Mouse (Mus musculus): ENCODE results near the gene Sugct. TPM values are rescaled to one million over a fixed set of nuclear protein-coding genes. Genes with fewer than 3 reads are reported as not detected.

Sugct gene
- total RNA-seq, 1 experiment = 0.80 TPM

DNA sequence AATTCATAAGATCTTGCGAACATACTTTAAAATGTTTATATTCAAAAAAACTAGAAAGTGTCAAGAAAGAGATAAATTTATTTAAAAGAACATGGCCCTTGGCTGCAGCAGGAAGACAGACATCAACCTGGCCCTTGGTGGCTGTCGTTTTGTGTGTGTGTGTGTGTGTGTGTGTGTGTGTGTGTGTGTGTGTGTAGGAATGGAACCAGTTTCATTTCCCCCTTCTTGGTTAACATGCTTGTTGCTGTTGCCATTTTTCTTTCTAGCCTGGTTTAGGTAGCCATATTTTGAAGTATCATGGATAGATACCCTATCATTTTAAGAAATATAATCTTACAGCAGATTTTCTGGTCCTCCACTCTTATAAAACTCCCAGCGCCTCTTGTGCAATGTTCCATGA, 136.0 kb downstream of the Sugct start:
- Histone ChIP-seq H3K9me3 (ENCODE audit: control insufficient read depth, insufficient read depth, low read depth, low read length) (no peaks in the 10 kb centered on the region), H3K4me1 (ENCODE audit: control insufficient read depth in 2 of 2, insufficient read depth in 2 of 2, low read length in 2 of 2, poor library complexity in 1 of 2) (no peaks in the 10 kb centered on the region), H3K27ac (ENCODE audit: insufficient read depth, low read depth, low read length, poor library complexity, severe bottlenecking) (no peak overlapping the region), H3K4me3 (ENCODE audit: insufficient read depth in 1 of 2, low read depth in 1 of 2, low read length in 2 of 2, poor library complexity in 1 of 2, severe bottlenecking in 1 of 2) (no peak overlapping the region), H3K9ac (ENCODE audit: insufficient read depth, low read depth, low read length, poor library complexity, severe bottlenecking) (no peak overlapping the region), H3K36me3 (ENCODE audit: control insufficient read depth, insufficient read depth, low read length, poor library complexity, severe bottlenecking) (no peaks in the 10 kb centered on the region)
- in situ Hi-C loops (cut with MboI; ENCODE audit: low sequenced_read_pairs in 2 of 2, unreplicated experiment in 2 of 2) = no loop called here
- no peak for TF ChIP-seq MAFK (IDR thresholded peaks at IDR 0.05; ENCODE audit: insufficient read depth, low read depth, low read length)
- no peak for TF ChIP-seq ZC3H11A (IDR thresholded peaks at IDR 0.05; ENCODE audit: borderline replicate concordance, low read depth, low read length)
- no peak for TF ChIP-seq HCFC1 (IDR thresholded peaks at IDR 0.05; ENCODE audit: borderline replicate concordance, insufficient read depth, low read length)
- TF ChIP-seq CHD2 (IDR thresholded peaks at IDR 0.05; ENCODE audit: low read depth, low read length) = no peak
- no peak for TF ChIP-seq ZNF384 (IDR thresholded peaks at IDR 0.05; ENCODE audit: low read depth, low read length)
- DNase-seq (ENCODE audit: low read depth, low spot score) = no peak

DNA sequence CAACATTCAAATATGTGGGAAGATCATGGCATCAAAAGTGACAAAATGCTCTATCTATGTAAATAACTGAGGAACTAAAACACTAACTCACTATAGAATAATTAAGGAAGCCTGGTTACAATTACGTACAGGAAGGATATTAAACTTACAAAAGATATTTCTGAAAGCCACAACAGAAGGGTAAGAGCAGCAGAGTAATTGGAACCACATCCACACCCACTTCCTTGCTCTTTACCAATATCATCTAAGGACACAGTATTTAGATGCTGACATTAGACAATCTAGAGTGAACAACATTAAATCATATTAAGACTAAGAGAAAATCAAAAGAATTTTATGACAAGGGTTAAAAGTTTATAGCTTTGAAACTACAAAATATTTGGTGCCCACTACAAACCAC, 159.0 kb downstream of the Sugct start:
- Histone ChIP-seq H3K9ac (ENCODE audit: insufficient read depth, low read depth, low read length, poor library complexity, severe bottlenecking) (no peak overlapping the region), H3K4me1 (ENCODE audit: control insufficient read depth in 2 of 2, insufficient read depth in 2 of 2, low read length in 2 of 2, poor library complexity in 1 of 2) (no peaks in the 10 kb centered on the region), H3K9me3 (ENCODE audit: control insufficient read depth, insufficient read depth, low read depth, low read length) (no peaks in the 10 kb centered on the region), H3K4me3 (ENCODE audit: insufficient read depth in 1 of 2, low read depth in 1 of 2, low read length in 2 of 2, poor library complexity in 1 of 2, severe bottlenecking in 1 of 2) (no peak overlapping the region), H3K36me3 (ENCODE audit: control insufficient read depth, insufficient read depth, low read length, poor library complexity, severe bottlenecking) (no peaks in the 10 kb centered on the region), H3K27ac (ENCODE audit: insufficient read depth, low read depth, low read length, poor library complexity, severe bottlenecking) (no peak overlapping the region)
- in situ Hi-C loops (cut with MboI; ENCODE audit: low sequenced_read_pairs in 2 of 2, unreplicated experiment in 2 of 2) = loop anchor here in 1 of 2 experiments (25.0 kb wide), 1 partner anchor 1626 kb away; no protein-coding TSS in a partner anchor
- TF ChIP-seq HCFC1 (IDR thresholded peaks at IDR 0.05; ENCODE audit: borderline replicate concordance, insufficient read depth, low read length) (no peak), ZNF384 (IDR thresholded peaks at IDR 0.05; ENCODE audit: low read depth, low read length) (no peak), CHD2 (IDR thresholded peaks at IDR 0.05; ENCODE audit: low read depth, low read length) (no peak), MAFK (IDR thresholded peaks at IDR 0.05; ENCODE audit: insufficient read depth, low read depth, low read length) (no peak), ZC3H11A (IDR thresholded peaks at IDR 0.05; ENCODE audit: borderline replicate concordance, low read depth, low read length) (no peak)
- no peak for DNase-seq (ENCODE audit: low read depth, low spot score)

DNA sequence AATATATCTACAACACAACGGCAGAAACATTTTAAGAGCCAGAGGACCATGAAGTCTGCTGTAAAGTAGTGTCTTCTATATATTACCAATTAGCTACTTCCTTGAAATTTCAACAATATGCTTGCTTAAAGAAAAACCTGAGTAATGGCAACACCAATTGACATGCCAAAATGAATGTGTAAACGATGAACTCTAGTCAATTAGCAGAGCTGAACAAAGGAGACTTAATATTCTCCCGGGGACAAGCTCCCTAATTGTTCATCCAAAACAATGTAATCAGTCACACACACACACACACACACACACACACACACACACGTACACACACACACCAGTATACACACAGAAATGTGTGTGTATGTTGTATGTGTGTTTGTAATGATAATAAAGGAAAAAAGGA, 160.5 kb downstream of the Sugct start:
- DNase-seq (ENCODE audit: low read depth, low spot score) = no peak
- no peak for TF ChIP-seq ZC3H11A (IDR thresholded peaks at IDR 0.05; ENCODE audit: borderline replicate concordance, low read depth, low read length)
- no peak for TF ChIP-seq ZNF384 (IDR thresholded peaks at IDR 0.05; ENCODE audit: low read depth, low read length)
- no peak for TF ChIP-seq HCFC1 (IDR thresholded peaks at IDR 0.05; ENCODE audit: borderline replicate concordance, insufficient read depth, low read length)
- no peak for TF ChIP-seq CHD2 (IDR thresholded peaks at IDR 0.05; ENCODE audit: low read depth, low read length)
- H3K27ac ChIP-seq (ENCODE audit: insufficient read depth, low read depth, low read length, poor library complexity, severe bottlenecking) = no peak overlapping the region
- no peak overlapping the region for H3K4me3 ChIP-seq (ENCODE audit: insufficient read depth in 1 of 2, low read depth in 1 of 2, low read length in 2 of 2, poor library complexity in 1 of 2, severe bottlenecking in 1 of 2)
- H3K9me3 ChIP-seq (ENCODE audit: control insufficient read depth, insufficient read depth, low read depth, low read length) = no peaks in the 10 kb centered on the region
- no peaks in the 10 kb centered on the region for H3K4me1 ChIP-seq (ENCODE audit: control insufficient read depth in 2 of 2, insufficient read depth in 2 of 2, low read length in 2 of 2, poor library complexity in 1 of 2)
- no peaks in the 10 kb centered on the region for H3K36me3 ChIP-seq (ENCODE audit: control insufficient read depth, insufficient read depth, low read length, poor library complexity, severe bottlenecking)
- in situ Hi-C loops (cut with MboI; ENCODE audit: low sequenced_read_pairs in 2 of 2, unreplicated experiment in 2 of 2) = loop anchor here (5.0 to 25.0 kb wide), 2 partner anchors 1627 to 1637 kb away; no protein-coding TSS in a partner anchor
- no peak overlapping the region for H3K9ac ChIP-seq (ENCODE audit: insufficient read depth, low read depth, low read length, poor library complexity, severe bottlenecking)

DNA sequence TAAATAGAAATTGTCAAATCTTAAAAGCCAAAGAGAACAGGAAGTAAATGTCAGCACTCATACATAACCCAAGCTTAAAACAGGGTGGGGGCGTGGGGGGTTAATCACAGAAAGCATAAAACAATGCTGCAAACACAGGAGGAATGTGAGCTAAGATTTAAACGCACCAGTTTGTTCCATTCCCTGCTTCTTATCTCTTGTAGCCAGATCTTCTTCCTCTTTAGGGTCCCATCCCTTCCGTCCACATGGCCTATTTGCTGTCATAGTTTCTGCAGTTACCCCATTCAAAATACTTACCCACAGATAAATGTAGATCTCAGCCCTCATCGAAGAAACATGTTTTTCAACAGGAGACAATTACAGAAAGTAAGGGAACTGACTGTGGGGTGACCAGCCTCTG, 160.9 kb downstream of the Sugct start:
- no peaks in the 10 kb centered on the region for H3K36me3 ChIP-seq (ENCODE audit: control insufficient read depth, insufficient read depth, low read length, poor library complexity, severe bottlenecking)
- no peak overlapping the region for H3K27ac ChIP-seq (ENCODE audit: insufficient read depth, low read depth, low read length, poor library complexity, severe bottlenecking)
- no peak overlapping the region for H3K4me3 ChIP-seq (ENCODE audit: insufficient read depth in 1 of 2, low read depth in 1 of 2, low read length in 2 of 2, poor library complexity in 1 of 2, severe bottlenecking in 1 of 2)
- TF ChIP-seq ZNF384 (IDR thresholded peaks at IDR 0.05; ENCODE audit: low read depth, low read length) (no peak), MAFK (IDR thresholded peaks at IDR 0.05; ENCODE audit: insufficient read depth, low read depth, low read length) (no peak), ZC3H11A (IDR thresholded peaks at IDR 0.05; ENCODE audit: borderline replicate concordance, low read depth, low read length) (no peak), HCFC1 (IDR thresholded peaks at IDR 0.05; ENCODE audit: borderline replicate concordance, insufficient read depth, low read length) (no peak), CHD2 (IDR thresholded peaks at IDR 0.05; ENCODE audit: low read depth, low read length) (no peak)
- H3K9ac ChIP-seq (ENCODE audit: insufficient read depth, low read depth, low read length, poor library complexity, severe bottlenecking) = no peak overlapping the region
- DNase-seq (ENCODE audit: low read depth, low spot score) = no peak
- no peaks in the 10 kb centered on the region for H3K4me1 ChIP-seq (ENCODE audit: control insufficient read depth in 2 of 2, insufficient read depth in 2 of 2, low read length in 2 of 2, poor library complexity in 1 of 2)
- in situ Hi-C loops (cut with MboI; ENCODE audit: low sequenced_read_pairs in 2 of 2, unreplicated experiment in 2 of 2) = loop anchor here (5.0 to 25.0 kb wide), 2 partner anchors 1628 to 1638 kb away; no protein-coding TSS in a partner anchor
- no peaks in the 10 kb centered on the region for H3K9me3 ChIP-seq (ENCODE audit: control insufficient read depth, insufficient read depth, low read depth, low read length)
